Mouse (Mus musculus): Measurements from ENCODE around the gene Dnm2.
A peak's percentile ranks its signal among the peaks of the same experiment; 100 is the strongest.

DNA sequence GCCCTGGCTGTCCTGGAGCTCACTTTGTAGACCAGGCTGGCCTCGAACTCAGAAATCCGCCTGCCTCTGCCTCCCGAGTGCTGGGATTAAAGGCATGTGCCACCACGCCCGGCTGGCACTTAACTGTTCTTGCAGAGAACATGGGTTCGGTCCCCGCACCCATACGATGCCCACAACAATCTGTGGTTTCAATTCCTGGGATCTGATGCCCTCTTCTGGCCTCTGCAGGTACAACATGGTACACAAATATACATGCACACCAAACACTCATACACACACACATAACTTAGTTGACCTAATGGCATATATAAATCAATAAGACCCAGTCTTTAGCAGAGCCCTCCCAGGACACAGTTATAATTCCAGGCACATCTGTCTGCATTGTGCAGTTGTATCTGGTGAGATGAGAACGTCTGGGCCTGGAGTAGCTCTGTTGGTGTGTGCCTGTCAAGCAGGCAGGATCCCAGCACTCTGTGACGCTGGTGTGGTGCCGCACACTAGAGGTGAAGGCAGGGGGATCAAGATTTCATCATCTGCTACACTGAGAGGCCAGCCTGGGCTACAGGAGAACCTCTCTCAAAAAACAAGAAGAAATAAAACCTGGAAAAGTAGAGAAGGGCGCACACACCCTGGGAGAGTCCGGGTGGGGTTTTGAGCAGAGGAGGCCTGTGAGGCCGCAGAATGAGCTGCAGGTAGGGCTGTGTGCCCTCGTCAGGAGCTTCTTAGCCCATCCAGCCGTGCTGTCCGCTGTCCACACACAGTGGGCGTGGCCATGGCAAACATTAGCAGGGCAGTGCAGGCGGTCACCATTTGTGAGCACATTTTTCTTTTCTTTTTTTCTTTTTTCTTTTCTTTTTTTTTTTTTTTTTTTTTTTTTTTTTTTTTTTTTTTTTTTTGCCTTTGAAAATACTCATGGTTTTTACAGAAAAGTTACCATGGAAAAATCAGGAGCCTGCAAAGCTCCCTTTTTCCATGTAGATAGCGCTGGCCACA, 44.6 kb downstream of the Dnm2 start:
- TF ChIP-seq CTCF (conservative IDR thresholded peaks at IDR 0.05; ENCODE audit: low read length) (peak; percentile 50), POU5F1 (IDR thresholded peaks at IDR 0.05; ENCODE audit: borderline replicate concordance, low read length) (no peak)

Data from E14TG2a.4 (cell line).